Mouse (Mus musculus): Measurements from ENCODE around the gene Sap25.
A peak's percentile ranks its signal among the peaks of the same experiment; 100 is the strongest.

- TF ChIP-seq CTCF (IDR thresholded peaks at IDR 0.05; ENCODE audit: low read depth) (peak; percentile 87), EP300 (IDR thresholded peaks at IDR 0.05; ENCODE audit: low read depth) (0 out of 2 replicates have a peak, but pooled peaks have one; percentile 12)
These were observed 15.8 kb downstream of the Sap25 start for GRCm38 (mm10) chr5:137656977-137657376.
